Mouse (Mus musculus) lung, postnatal 10 days (tissue): ENCODE measurements at regions not wholly inside any gene's neighbourhood (a gene's known extent, or its start where the extent isn't known, plus 50 kb on each side); places are given as distances from the start of the nearest gene placed in this dataset.
A peak's percentile ranks its signal among the peaks of the same experiment; 100 is the strongest.

ENCODE experiments used
- DNase-seq: peaks from one replicate; pipeline ENCODE4 v3.0.0; 2021

DNA sequence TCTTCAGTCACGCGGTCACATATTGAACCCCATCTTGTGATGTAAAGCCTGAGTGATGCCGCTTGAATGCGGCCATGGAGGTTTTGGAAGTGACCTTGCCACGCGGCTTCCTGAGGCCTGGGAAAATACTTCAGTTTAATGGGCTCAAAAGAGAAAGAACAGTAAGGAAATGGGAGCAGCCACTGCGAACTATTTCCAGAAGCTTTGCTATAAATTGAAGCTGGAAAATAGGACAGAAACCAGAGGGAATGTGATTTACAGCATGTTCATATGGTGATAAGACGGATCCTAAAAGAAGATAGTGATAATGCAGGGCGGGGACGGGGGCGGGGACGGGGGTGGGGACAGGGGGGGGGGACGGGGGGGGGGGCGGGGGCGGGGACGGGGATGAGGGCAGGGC is 52.7 kb upstream of the Trpc4 start:
- DNase-seq: no peak

DNA sequence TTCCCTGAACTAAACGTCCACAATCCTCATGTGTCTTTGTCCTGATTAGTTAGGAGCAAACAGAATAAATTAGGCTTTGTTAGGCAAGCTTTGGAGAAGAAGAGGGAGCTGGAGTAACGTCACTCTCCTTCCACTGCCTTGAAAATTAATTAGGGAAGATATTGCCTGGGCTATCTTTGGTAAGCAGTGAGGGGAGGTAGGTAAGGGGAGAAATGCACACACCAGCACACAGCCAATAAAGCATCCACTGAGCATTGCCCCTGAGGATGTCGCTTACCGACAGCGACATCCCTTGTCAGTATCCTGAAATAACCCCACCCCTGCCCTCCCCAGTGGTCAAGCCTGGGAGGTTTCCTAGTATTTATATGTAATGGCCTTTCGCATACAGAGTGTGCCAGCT is 72.2 kb upstream of the Trpc4 start:
- DNase-seq: no peak

DNA sequence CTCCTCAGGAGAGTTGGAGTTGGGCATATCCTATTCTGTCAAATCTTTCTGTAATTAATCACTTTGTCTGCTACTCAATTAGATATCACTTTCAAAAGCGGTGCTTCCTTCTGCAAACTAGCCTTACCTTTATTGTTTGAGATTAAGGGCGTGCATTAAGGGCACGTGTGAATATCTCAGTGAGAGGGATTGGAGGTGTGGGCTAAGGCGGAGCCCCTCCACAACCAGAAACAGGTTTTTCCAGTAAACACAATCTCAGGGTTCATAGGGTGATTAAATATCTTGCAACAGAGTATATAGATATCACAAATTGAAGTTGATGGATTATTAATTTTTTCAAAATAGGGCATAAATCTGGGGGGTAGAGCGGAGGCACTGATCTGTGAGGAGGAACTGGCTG is 79.4 kb upstream of the Trpc4 start:
- DNase-seq: no peak

DNA sequence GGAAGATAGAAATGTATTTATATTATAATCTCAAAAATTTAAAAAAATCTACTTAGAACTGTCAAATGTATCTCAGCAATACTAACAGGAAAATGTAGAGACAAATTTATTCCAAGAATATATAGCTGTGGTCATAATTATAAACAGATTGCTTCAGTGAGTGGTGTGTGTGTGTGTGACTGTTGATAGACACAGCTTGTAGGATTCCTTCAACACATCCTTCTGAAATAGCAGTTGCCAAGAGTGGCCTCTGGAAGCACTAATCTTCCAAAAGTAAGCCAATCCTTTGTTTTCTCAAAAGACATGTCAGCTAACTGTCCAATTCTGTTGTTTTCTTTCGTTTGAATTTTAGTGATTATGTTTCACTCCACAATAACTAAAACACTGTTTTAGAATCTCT is 95.2 kb upstream of the Trpc4 start:
- DNase-seq: peak; percentile 5

DNA sequence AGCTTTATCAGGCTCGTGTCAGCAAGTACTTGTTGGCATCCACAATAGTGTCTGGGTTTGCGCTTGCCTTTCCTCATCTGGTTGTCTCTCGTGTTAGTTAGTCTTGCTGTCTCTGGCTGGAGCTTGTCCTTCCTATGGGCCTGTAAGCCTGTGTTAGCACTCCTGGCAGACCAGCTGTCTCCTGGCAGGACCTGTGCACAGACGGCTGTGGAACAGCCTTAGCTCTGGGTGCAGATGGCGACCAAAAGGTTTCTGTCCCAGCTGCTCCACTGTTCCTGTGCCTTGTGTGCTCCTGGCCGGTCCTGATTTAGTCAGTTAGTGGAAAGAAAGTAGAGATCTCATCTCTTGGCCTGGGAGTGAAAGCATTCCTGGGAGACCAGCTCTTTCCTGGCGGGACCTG is 101.5 kb upstream of the Trpc4 start:
- DNase-seq: no peak

DNA sequence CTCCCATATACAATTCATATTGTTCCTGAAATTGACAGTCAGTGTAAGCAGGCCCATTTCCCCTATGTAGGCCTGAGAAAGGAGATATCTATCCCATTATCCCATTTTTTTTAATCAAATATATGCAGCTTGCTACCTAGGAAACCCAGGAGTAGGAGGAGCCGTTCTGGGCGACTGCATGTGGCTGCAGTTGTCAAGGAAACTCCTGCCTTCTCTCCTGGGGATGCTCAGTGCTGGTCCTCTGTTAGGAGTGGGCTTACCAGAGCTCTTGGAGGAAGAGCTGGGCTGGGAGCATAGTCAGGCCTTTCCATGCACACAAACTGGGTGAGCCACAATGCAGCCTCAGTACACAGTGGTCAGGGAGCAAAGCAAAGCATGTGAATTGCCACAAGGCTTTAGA is 106.5 kb upstream of the Trpc4 start:
- no peak for DNase-seq

DNA sequence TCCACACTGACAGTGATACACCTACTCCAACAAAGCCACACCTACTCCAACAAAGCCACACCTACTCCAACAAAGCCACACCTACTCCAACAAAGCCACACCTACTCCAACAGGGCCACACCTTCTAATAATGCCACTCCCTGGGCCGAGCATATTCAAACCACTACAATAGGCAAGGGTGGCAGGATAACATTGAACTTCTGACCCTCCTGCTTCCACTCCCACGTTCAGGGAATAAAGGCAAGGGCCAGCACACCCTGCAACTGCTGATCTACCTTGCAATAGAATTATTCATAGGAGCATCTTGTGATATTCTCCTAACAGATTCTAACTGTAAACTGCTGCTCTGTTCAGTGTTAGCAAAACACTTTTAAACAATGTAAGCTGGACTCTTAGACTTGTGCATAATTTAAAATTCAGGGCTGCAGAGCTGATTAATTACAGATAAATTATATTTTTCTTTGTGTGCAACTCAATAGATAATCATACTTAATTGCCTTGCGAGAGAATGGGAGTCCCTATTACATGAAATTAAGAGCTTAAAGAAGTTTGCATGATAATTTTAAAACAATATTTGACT is 107.7 kb upstream of the Trpc4 start:
- no peak for DNase-seq

DNA sequence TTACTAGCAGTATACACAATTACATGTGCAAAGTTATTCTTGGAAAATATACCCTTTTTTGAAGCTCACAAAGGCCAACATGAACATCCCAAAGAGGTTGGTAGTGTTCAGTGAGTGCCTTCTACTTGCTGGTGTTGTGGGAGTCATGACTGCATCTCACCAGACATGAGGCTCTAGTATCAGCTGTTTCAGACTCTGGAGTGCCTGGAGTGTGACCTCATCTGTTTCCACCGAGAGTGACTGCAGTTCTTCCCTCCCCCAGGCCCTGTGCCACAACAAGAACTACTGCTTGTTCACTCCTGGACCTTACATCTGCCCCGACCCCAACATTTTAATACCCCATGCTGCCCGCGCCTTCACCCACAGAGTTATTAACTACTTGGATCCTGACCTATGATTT is 128.5 kb upstream of the Trpc4 start:
- no peak for DNase-seq

DNA sequence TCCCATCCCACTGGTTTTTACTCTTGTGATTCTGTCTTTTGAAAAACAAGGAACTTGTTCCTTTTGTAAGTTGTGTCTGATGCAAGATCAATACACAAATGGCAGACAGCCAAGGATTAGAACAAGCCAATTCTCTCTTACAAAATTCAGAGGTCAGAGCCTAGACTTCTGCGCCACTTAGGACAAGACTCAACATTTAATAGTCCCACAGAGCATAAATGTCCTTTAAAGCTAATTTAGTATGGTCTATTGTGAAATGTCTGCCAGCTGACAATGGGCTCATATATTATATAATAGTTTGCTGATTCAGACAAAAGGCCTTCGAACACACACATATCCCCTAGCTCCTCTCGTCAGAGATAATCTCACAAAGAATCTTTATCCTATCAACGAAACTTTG is 135.6 kb upstream of the Trpc4 start:
- no peak for DNase-seq

DNA sequence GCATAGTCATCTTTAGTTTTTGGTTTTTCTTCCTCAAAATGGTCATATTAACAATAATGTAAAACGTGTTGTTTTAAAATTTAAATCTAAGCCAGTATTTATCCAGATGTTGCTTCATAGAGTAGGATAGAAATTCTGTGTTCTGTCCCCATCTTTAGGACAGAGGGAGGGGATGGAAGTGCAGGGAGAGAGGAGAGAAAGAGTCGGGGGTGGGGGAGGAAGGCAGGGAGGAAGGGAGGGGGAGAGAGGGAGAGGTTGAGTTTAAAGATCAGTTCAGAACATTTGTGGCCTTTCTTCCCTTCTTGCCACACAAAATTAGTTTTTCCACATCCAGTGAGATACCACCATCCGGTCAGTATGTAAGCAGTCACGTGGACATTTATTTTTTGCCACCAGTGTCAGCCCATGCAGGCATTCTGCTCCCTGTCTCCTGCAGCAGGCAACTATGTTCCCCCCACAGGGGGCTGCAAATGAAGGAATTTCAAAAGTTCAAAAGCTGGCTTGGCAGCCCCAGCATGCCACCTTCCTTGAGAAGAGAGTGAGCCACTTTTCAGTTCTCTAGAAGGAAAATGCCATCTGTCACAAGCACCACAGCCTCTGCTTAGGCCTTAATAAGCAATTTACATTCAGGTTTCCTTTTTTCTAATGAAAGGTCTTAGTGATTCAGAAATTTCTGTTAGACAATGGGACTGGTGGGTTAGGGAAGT is 137.7 kb upstream of the Trpc4 start:
- no peak for DNase-seq

DNA sequence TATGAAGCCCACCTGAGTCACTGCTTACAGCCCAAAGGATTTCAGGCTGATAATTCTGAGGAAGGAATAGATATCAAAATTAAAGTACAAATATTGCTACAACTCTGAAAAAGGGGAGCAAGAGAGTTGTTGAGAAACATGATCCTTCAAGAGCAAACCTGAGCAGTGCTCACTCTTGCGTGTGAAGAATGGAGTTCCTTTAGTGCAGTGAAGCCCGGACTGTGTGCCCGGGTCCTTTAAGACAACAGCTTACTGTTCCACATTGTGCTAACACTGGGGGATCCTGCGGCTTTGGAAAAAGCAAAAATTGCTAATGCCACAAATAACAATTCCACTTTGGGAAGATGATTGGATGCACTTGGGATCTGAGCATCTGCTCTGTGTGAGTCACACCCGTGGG is 139.0 kb upstream of the Trpc4 start:
- DNase-seq: no peak

DNA sequence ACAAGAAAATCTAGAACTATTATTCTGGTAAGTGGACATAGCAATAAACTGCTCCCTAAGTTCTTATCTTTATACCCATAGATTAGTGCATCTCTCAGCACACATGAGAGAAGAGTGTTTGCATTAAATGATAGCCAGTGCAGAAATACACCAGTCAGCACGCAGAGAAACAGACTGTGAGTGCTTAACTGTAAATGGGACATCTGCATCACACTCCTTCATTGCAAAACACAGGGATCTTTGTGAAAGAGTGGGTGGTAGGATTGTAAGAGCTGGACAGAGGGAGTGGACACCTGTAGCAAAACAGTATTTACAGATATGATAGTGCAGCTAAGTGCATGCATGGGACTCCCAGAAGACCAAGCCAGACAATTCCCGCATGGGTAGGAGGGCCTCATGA is 144.8 kb upstream of the Trpc4 start:
- no peak for DNase-seq

DNA sequence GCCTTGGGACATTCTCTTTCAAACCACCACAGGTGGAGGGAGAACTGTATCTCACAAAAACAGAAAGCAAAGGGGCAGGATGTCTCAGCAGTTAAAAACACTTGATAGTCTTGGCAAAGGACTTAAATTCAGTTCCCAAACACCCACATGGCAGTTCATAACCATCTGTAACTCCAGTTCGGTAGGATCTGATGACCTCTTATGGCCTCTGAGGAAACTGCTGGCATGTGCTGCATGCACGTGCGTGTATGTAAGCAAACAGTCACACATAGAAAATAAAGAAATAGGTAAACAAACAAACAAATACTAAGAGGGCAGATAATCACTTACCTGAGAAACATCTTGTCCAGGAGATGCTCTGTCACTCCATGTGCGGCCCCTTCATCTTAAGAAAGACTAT is 129.4 kb upstream of the Ufm1 start:
- no peak for DNase-seq

DNA sequence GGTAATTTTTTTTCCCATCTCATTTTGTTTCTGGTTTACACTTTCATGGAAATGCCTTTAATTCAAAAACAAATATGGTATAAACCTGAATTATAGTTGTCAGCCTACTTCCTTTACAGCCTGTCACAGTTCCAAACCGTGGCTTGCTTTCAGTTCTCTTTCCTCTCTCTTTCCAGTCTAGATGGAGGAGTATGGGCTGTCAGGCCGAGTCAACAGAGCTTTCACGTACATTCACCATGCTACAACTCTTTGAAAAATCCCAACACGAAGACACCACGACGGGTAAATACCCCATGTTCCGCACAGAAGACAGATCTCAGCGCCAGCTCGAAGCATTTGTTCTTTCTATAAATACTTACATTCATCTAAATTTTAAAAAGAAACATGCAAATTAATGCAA is 125.2 kb upstream of the Ufm1 start:
- DNase-seq: no peak

DNA sequence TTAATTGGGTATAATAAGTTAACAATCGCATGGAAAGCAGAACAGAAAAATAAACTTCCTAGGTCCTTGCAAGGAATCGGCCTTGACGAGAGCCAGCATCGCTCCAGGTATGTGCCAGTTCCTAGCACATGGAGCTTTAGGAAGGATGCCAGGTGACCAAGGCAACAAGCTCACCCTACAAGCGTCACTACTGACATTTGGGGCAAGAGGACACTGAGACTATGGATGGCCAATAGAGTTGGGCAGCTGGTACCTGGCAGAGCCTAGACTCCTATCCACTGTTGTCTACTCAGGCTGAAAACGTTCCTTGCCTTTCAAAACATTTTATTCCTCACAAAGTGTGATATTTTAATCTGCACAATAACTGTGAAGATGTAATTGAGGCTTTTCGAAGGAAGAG is 124.6 kb upstream of the Ufm1 start:
- no peak for DNase-seq

DNA sequence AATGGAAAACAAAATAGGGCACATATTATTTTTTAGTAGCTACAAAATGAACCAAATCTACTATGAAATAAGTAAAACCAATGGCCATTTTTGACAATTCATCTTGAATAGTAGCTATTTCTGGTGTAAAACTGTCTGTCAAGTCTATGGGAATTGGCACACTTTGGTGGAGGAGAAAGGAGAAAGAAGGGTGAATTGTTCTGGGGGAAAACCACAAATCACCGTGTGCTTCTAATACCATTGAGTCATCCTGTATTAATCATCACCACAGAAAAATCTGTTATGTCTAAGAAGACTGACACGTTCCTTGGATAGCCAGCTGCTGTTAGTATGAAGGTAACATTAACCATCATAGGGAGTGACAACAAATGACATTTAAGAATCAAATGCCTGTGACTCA is 123.7 kb upstream of the Ufm1 start:
- no peak for DNase-seq

DNA sequence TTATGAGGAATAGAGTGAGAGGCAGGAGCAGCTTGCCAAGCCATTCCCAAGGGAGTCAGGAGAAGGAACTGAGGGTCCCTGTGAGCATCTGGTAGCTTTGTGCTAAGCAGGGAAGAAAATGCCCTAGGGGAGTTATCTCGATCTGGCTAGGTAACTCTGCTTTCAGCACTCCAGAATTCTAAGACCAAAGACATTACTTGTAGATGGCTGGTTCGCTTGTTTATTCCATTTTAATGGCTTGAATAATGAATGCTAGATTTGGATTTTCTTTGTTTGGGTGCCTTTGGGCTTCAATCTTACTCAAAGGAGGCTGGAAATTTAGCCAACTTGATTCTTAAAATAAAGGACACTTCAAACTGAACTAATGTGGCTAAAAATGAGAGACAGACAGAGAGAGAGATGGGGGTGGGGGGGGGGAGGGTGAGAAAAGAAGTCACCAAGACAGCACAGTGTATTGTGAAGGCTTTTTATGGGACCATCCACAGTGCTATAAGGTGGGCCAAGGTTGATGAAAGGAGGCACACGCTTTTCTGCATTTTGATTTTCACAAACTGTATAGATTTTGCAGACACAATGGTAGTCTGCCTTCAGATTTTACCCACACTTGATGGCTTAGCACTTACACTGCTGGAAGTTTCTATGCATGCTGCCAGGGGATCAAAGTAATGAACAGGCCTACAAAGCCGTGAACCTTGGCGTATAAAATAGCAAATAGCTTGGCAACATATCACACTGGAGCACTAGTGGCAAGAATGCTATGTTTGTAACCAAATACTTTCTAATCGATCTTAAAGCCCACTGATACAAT is 121.3 kb upstream of the Ufm1 start:
- DNase-seq: no peak

DNA sequence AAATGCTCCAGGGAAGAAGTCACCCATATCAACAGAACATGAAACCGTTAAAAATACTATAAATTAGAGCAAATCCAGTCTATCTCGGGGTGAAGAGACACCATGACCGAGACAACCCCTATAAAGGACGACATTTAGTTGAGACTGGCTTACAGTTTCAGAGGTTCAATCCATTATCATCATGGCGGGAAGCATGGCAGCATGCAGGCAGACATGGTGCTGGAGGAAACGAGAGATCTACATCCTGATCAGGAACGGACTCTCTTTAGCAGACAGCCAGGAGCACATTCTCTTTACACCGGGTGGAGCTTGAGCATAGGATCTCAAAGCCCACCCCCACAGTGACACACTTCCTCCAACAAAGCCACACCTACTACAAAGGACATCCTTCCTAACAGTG is 118.7 kb upstream of the Ufm1 start:
- DNase-seq: no peak

DNA sequence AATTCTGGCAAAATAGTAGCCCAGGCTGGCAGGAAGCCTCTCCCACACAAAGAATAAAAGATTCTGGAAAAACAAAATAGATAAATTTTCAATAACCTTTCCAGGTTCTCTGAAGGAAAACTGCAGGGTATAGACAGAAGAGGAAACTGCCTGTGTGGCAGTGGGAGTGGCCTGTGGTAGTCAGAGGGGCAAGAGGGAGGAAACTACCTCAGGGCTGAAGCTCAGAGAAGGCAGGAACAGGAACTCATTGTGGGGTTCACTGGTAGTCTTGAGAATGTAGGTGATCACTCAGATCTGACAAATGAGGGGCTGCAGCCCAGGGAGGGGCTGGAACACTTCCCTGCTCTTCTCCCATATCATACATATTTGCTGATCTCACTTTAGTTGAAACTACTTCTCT is 118.0 kb upstream of the Ufm1 start:
- no peak for DNase-seq

DNA sequence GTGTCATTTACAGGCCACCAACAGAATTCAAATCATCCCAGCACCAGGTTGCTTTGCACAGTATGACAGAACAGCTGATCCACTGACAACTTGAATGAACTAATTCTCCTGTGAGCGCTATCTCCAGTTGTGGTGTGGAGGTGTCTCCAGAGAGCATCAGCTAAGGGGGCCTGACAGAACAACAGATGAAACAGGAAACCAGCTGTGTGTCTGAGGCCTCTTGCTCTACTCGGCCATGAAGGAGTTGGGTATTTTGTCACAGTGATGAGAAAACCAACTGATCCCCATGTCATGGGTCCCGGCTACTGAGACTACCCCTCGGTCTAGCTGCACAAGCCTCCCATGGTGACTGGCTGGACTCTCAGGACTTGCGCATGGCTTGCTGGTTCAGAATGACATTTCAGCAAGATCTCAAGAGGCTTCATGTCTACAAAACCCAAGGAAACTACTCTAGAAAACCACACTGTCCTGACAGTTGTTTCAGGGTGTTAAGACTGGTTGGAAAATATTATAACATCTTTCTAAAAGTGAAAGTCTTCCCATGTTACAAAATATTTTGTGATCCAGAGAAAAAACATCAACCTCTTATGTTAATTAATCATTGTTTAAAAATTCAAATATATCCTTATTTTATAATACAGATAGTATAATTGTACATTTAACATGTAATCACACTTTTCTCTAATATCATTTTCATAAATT is 113.9 kb upstream of the Ufm1 start:
- no peak for DNase-seq

DNA sequence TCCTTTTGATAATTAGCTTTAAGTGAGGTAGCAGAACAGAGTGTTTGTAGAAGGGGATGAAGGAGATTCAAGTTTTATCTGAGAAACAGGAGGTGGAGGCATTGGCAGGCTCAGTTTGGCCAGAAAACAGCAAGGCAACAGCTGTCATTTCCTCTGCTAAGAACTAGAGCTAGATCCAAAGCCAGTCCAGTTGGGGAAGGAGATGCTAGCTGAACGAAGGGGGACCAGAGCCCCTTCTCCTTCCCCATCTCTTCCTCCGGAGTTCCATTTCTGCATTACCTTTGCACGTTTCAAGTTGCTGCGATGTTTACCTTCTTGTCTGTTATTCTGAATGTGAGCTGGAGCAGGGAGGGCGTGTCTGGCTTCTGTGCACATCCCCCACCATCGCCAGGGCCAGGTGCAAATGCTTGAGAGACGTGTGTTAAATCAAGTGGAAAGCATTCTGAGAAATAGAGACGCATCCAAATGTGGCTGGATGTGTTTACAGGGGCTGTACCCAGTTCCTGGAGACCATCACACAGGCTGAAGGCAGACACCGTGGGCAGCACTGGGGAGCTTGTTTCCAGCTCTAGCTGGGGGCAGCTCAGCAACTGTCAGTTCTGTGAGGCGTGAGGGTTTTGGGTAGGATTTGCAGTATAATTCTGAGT is 111.4 kb upstream of the Ufm1 start:
- DNase-seq: peak; percentile 5

DNA sequence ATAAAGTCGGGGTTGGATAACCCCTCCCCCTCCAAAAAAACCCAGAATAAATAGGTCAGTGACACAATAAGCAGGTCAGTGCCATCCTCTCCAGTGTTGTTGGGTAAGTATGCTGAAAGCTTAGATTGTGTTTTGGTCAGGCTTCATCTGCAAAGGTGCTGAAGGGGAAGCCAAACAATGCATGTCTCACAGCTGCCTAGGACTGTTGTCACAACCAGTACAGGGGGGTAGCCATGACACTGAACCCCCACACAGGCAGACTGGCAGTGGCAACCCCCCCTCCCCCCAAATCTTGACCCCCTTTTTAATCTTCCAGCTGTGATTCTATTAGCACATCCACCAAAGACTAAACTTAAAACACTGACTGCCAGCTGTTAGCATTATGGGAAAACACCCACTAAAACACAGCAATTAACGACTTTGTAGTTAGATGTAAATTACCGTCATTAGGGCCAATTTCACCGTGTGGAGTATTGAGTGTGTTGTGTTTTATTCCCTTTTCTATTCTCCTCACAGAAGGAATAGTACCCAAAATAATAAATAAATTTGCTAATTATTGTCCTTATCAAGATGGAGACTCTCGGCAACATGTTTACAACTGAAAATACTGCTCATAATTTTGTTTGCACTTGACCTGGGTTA is 105.5 kb upstream of the Ufm1 start:
- no peak for DNase-seq

DNA sequence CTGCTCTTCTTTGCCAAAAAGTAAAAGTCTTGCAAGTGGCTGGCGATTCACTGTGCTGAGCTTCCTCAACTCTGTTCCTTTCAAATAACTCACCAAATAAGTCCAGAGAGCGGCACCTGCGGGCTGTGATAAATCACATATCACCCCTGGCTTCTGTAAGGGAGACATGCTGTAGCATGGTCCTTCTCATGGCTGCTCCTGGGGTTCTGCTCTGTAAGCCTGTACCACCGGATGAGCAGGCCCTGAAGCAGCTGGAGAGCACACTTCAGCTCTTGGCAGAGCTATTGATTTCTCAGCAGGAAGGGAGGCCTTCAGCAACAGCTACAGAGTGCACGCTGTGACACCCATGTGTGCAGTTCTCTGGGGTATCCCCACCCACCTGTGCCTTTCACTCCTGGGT is 101.5 kb upstream of the Ufm1 start:
- DNase-seq: no peak
